Mouse (Mus musculus): Measurements from ENCODE around the gene Metrnl.

Metrnl gene

GRCm38 (mm10) chr11:121734892-121735291, 33.5 kb downstream of the Metrnl start:
- 20% methylated on average over 1 of the region's 1 CpGs for WGBS

DNA sequence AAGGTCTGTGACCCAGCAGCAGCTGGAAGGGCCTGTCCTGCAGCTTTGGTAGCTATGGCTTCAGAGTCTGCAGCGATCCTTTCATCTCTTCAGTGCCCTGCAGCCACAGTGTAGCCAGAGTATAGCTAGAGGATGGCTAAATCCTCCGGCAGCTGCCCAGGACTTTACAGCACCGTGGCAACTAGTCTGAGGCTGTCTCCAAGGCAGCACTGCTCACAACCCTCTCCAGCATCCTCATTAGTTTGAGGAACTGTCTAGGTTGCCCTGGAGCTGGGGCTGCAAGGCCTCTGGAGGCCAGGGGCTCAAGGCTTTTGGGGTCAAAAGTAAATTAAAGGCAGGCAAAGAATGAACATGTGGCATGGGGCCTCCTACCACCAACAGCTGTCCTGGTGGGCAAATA, 37.3 kb downstream of the Metrnl start:
- 62% methylated on average over 3 of the region's 3 CpGs for WGBS

- WGBS = 17% methylated on average over 1 of the region's 1 CpGs
Measured at GRCm38 (mm10) chr11:121740906-121741305, 39.6 kb downstream of the Metrnl start.

DNA sequence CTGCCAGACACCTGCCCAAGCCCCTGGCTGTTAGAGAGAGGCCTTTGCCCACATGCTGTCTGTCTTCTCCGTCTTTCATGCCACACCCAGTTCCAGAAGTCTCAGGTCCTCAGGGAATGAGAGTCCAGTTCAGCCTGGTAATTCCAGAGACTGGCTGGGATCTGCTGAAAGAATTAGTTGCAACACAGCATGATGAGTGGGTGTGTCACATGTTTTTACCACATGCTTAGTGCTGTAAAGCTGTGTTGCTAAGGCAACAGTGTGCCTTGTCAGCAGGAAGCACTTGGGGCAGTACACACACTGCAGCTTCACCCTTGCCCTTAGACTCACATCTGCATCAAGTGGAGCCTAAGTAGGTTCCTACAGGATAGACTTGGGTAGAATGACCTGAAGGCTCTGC, 40.1 kb downstream of the Metrnl start:
- WGBS = 53% methylated on average over 1 of the region's 1 CpGs

- WGBS = 75% methylated on average over 1 of the region's 1 CpGs
Measured at GRCm38 (mm10) chr11:121743113-121743512, 41.8 kb downstream of the Metrnl start.

GRCm38 (mm10) chr11:121746941-121747494, 45.7 kb downstream of the Metrnl start:
- WGBS = 82% methylated on average over 12 of the region's 12 CpGs

DNA sequence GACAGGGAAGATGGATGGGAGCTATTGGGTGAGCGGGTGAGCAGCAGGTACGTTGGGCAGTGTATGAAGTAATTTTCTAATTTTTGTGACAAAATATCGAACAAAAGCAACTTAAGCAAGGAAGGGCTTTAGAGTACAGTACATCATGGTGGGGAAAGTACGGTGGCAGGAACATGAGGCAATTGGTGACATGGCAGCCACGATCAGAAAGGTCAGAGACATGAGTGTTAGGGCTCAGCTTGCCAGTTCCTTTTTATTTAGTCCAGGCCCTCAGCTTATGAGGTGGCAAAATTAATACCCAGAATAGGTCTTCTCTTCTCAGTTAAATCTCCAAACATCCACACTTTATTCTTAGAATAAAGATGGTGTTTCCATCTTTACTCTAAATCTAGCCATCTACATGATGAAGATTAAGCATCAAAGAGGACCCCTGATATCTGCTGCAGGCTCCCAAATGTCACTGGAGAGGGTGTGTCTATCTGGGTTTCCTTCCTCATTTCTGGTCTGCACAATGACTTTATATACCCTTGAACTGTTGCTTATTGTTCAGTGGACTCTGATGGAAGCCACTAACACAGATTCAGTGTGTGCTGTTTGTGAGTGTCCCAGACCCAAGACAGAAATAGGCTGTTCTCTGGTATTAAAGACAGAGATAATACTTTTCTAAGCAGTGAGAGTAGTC, 46.8 kb downstream of the Metrnl start:
- WGBS = 93% methylated on average over 5 of the region's 5 CpGs
